Mouse (Mus musculus): Measurements from ENCODE around the gene Rbm5. TPM values are rescaled to one million over a fixed set of nuclear protein-coding genes. Genes with fewer than 3 reads are reported as not detected.

Rbm5 gene
- polyA plus RNA-seq, 1 experiment from 2014 or later, result 41.7 TPM

- ATAC-seq (peak; percentile 70), DNase-seq (peak; percentile 90)
- no peaks in the 10 kb centered on the region for H3K4me1 ChIP-seq (ENCODE audit: insufficient read depth)
- no peak overlapping the region for H3K4me3 ChIP-seq (ENCODE audit: low read depth, low read length)
- peaks cover 45% of the 10 kb centered on the region for H3K36me3 ChIP-seq (replicated peaks; ENCODE audit: insufficient read depth, low read length)
- no peak overlapping the region for H3K27ac ChIP-seq (ENCODE audit: low read depth)
- H3K9me3 ChIP-seq (ENCODE audit: low read length), result no peaks in the 10 kb centered on the region
- WGBS (ENCODE audit: insufficient replicate concordance), result 22% methylated on average over 7 of the region's 7 CpGs
- H3K9ac ChIP-seq (replicated peaks), result no peak overlapping the region
- H3K27me3 ChIP-seq (ENCODE audit: insufficient read depth, low read length), result peaks cover 20% of the 10 kb centered on the region
- H3K4me2 ChIP-seq (ENCODE audit: low read depth, low read length), result no peak overlapping the region
- no peak for TF ChIP-seq EP300 (IDR thresholded peaks at IDR 0.05; ENCODE audit: low read depth)
- peak; percentile 97 for TF ChIP-seq CTCF (IDR thresholded peaks at IDR 0.05; ENCODE audit: low read depth)
These were observed 32.6 kb downstream of the Rbm5 start for GRCm38 (mm10) chr9:107738020-107738840.

GRCm38 (mm10) chr9:107736185-107736485 is 34.7 kb downstream of the Rbm5 start:
- H3K36me3 ChIP-seq (replicated peaks; ENCODE audit: insufficient read depth, low read length), result peaks cover 24% of the 10 kb centered on the region
- peaks cover 20% of the 10 kb centered on the region for H3K27me3 ChIP-seq (ENCODE audit: insufficient read depth, low read length)
- DNase-seq, result no peak
- H3K9ac ChIP-seq (replicated peaks), result no peak overlapping the region
- no peak for ATAC-seq
- WGBS (ENCODE audit: insufficient replicate concordance), result 2% methylated on average over 7 of the region's 7 CpGs
- no peaks in the 10 kb centered on the region for H3K9me3 ChIP-seq (ENCODE audit: low read length)
- H3K4me3 ChIP-seq (ENCODE audit: low read depth, low read length), result no peak overlapping the region
- no peaks in the 10 kb centered on the region for H3K4me1 ChIP-seq (ENCODE audit: insufficient read depth)
- no peak overlapping the region for H3K27ac ChIP-seq (ENCODE audit: low read depth)
- no peak for TF ChIP-seq EP300 (IDR thresholded peaks at IDR 0.05; ENCODE audit: low read depth)
- no peak for TF ChIP-seq CTCF (IDR thresholded peaks at IDR 0.05; ENCODE audit: low read depth)
- no peak overlapping the region for H3K4me2 ChIP-seq (ENCODE audit: low read depth, low read length)

- no peaks in the 10 kb centered on the region for H3K9me3 ChIP-seq (ENCODE audit: low read length)
- H3K4me3 ChIP-seq (ENCODE audit: low read depth, low read length), result no peak overlapping the region
- no peak overlapping the region for H3K9ac ChIP-seq (replicated peaks)
- peaks cover 18% of the 10 kb centered on the region for H3K36me3 ChIP-seq (replicated peaks; ENCODE audit: insufficient read depth, low read length)
- H3K4me1 ChIP-seq (ENCODE audit: insufficient read depth), result no peaks in the 10 kb centered on the region
- no peak for ATAC-seq
- H3K27me3 ChIP-seq (ENCODE audit: insufficient read depth, low read length), result peaks cover 20% of the 10 kb centered on the region
- WGBS (ENCODE audit: insufficient replicate concordance), result 16% methylated on average over 17 of the region's 17 CpGs
- no peak for DNase-seq
- H3K4me2 ChIP-seq (ENCODE audit: low read depth, low read length), result no peak overlapping the region
- H3K27ac ChIP-seq (ENCODE audit: low read depth), result no peak overlapping the region
- TF ChIP-seq EP300 (IDR thresholded peaks at IDR 0.05; ENCODE audit: low read depth) (no peak), CTCF (IDR thresholded peaks at IDR 0.05; ENCODE audit: low read depth) (no peak)
These were observed 35.2 kb downstream of the Rbm5 start for GRCm38 (mm10) chr9:107735356-107736184.

- 26% methylated on average over 7 of the region's 7 CpGs for WGBS (ENCODE audit: insufficient replicate concordance)
These were observed 36.2 kb downstream of the Rbm5 start for GRCm38 (mm10) chr9:107734567-107734971.

GRCm38 (mm10) chr9:107729709-107730108 is 41.1 kb downstream of the Rbm5 start:
- TF ChIP-seq EP300 (IDR thresholded peaks at IDR 0.05; ENCODE audit: low read depth) (no peak), CTCF (IDR thresholded peaks at IDR 0.05; ENCODE audit: low read depth) (no peak)
- Histone ChIP-seq H3K4me3 (ENCODE audit: low read depth, low read length) (no peak overlapping the region), H3K4me1 (ENCODE audit: insufficient read depth) (peaks cover under 1% of the 10 kb centered on the region; the same call in 1 of the 2 replicates), H3K27ac (ENCODE audit: low read depth) (no peak overlapping the region), H3K9ac (replicated peaks) (no peak overlapping the region), H3K9me3 (ENCODE audit: low read length) (no peaks in the 10 kb centered on the region), H3K27me3 (ENCODE audit: insufficient read depth, low read length) (no peaks in the 10 kb centered on the region), H3K36me3 (replicated peaks; ENCODE audit: insufficient read depth, low read length) (no peaks in the 10 kb centered on the region), H3K4me2 (ENCODE audit: low read depth, low read length) (no peak overlapping the region)
- ATAC-seq (no peak), DNase-seq (no peak)
- 55% methylated on average over 3 of the region's 3 CpGs for WGBS (ENCODE audit: insufficient replicate concordance)

More at GRCm38 (mm10) chr9:107734567-107734971, 36.2 kb downstream of the Rbm5 start:
- H3K27ac ChIP-seq (ENCODE audit: low read depth), result no peak overlapping the region
- H3K4me3 ChIP-seq (ENCODE audit: low read depth, low read length), result no peak overlapping the region
- H3K36me3 ChIP-seq (replicated peaks; ENCODE audit: insufficient read depth, low read length), result peaks cover 8% of the 10 kb centered on the region
- H3K4me1 ChIP-seq (ENCODE audit: insufficient read depth), result no peaks in the 10 kb centered on the region
- no peaks in the 10 kb centered on the region for H3K9me3 ChIP-seq (ENCODE audit: low read length)
- no peak overlapping the region for H3K4me2 ChIP-seq (ENCODE audit: low read depth, low read length)
- H3K27me3 ChIP-seq (ENCODE audit: insufficient read depth, low read length), result peaks cover 20% of the 10 kb centered on the region
- TF ChIP-seq EP300 (IDR thresholded peaks at IDR 0.05; ENCODE audit: low read depth) (no peak), CTCF (IDR thresholded peaks at IDR 0.05; ENCODE audit: low read depth) (no peak)
- DNase-seq (no peak), ATAC-seq (no peak)
- H3K9ac ChIP-seq (replicated peaks), result no peak overlapping the region

- H3K4me3 ChIP-seq (ENCODE audit: low read depth, low read length), result no peak overlapping the region
- 45% methylated on average over 6 of the region's 6 CpGs for WGBS (ENCODE audit: insufficient replicate concordance)
- H3K4me1 ChIP-seq (ENCODE audit: insufficient read depth), result peaks cover 4% of the 10 kb centered on the region
- H3K9ac ChIP-seq (replicated peaks), result no peak overlapping the region
- H3K27me3 ChIP-seq (ENCODE audit: insufficient read depth, low read length), result no peaks in the 10 kb centered on the region
- H3K27ac ChIP-seq (ENCODE audit: low read depth), result no peak overlapping the region
- H3K4me2 ChIP-seq (ENCODE audit: low read depth, low read length), result no peak overlapping the region
- TF ChIP-seq EP300 (IDR thresholded peaks at IDR 0.05; ENCODE audit: low read depth), result no peak
- no peak for TF ChIP-seq CTCF (IDR thresholded peaks at IDR 0.05; ENCODE audit: low read depth)
- ATAC-seq (no peak), DNase-seq (no peak)
- H3K9me3 ChIP-seq (ENCODE audit: low read length), result no peaks in the 10 kb centered on the region
- no peaks in the 10 kb centered on the region for H3K36me3 ChIP-seq (replicated peaks; ENCODE audit: insufficient read depth, low read length)
These were observed 41.7 kb downstream of the Rbm5 start for GRCm38 (mm10) chr9:107728919-107729670.

Data from liver, postnatal 0 days (tissue).